Mouse (Mus musculus): ENCODE measurements at regions not wholly inside any gene's neighbourhood (a gene's known extent, or its start where the extent isn't known, plus 50 kb on each side); places are given as distances from the start of the nearest gene placed in this dataset.
A peak's percentile ranks its signal among the peaks of the same experiment; 100 is the strongest.

DNA sequence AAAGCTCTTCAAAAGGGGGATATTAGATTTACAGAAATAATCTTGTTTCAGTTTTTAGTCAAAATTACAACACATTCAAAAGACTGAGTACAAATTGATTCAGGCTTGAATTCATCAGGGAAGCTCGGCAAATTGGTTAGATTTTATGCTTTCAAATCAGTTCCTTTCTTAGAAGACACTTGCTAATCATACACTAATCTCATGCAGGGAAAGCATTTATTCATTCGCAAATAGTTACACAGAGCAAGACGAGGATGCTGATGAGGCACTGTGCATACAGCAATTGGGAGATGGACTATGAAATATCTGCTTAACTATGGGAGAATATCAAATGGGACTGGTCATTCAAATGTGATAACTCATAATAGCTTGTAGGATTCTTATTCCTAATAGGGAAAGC lies 481.3 kb upstream of the Gm597 start:
- 69% methylated on average over 3 of the region's 3 CpGs for WGBS
- Histone ChIP-seq H3K4me2 (ENCODE audit: low read depth, low read length) (no peak overlapping the region), H3K27me3 (replicated peaks; ENCODE audit: control insufficient read depth, insufficient read depth, low read length) (no peaks in the 10 kb centered on the region), H3K9ac (ENCODE audit: low read depth, low read length) (no peak overlapping the region), H3K36me3 (ENCODE audit: control insufficient read depth, insufficient read depth, low read length) (no peaks in the 10 kb centered on the region), H3K4me3 (ENCODE audit: low read depth, low read length) (no peak overlapping the region), H3K9me3 (ENCODE audit: control insufficient read depth, low read length) (no peaks in the 10 kb centered on the region), H3K27ac (replicated peaks; ENCODE audit: low read depth, low read length) (no peak overlapping the region), H3K4me1 (ENCODE audit: control insufficient read depth, insufficient read depth, low read length) (no peaks in the 10 kb centered on the region)
- no peak for ATAC-seq (ENCODE audit: low read depth)
- DNase-seq (ENCODE audit: low spot score): no peak

DNA sequence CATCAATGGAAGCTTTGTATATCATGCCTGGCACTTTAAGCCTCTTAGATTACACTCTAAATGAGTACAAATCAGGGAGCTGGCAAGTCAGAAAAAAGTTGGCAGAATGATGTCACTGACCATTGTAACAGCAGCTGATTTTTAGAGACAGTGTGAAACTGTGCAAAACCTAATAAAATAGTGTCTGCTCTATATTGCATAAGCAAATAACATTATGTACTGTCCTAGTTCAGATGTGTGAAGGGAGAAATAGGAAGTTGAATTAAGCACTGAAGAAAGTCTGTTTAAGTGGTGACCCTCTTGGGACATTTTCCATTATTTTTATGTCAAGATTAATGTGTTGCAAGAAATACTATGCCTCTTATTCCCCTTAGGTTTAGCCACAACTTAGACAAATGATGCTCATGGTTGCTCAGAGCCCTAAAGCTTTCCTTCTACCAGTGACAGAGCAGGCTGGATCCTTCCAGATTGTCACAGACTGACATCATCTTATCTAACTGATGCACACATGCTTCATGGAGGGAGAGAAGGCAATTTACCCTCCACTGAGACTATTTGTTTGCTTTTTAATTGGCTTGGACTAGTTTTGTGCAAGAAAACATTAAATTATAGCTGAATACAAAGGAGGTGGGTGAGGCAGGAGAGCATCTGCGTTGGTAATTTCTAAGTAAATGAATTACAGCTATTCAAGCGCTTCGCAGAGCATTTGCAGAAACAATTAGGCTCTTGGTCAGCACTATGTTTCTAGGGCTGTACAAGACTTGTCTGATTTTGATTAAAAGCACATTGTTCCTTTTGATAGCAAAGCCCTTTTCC lies 436.9 kb upstream of the Gm597 start:
- whole genome bisulfite sequencing: 50% methylated on average over 3 of the region's 3 CpGs
- Histone ChIP-seq H3K4me1 (ENCODE audit: control insufficient read depth, insufficient read depth, low read length) (no peaks in the 10 kb centered on the region), H3K4me3 (ENCODE audit: low read depth, low read length) (no peak overlapping the region), H3K36me3 (ENCODE audit: control insufficient read depth, insufficient read depth, low read length) (no peaks in the 10 kb centered on the region), H3K27ac (replicated peaks; ENCODE audit: low read depth, low read length) (no peak overlapping the region), H3K9ac (ENCODE audit: low read depth, low read length) (no peak overlapping the region), H3K4me2 (ENCODE audit: low read depth, low read length) (no peak overlapping the region), H3K27me3 (replicated peaks; ENCODE audit: control insufficient read depth, insufficient read depth, low read length) (no peaks in the 10 kb centered on the region), H3K9me3 (ENCODE audit: control insufficient read depth, low read length) (no peaks in the 10 kb centered on the region)
- ATAC-seq (ENCODE audit: low read depth) (no peak), DNase-seq (ENCODE audit: low spot score) (peak; percentile 11)

Data from embryonic facial prominence, embryonic 14.5 days (tissue).